Mouse (Mus musculus) cerebellum, postnatal 25 days (tissue): ENCODE results near the gene Gm16451.
"Not testable (repeated sequence)": the region's sequence is repeated elsewhere in the genome, so short reads cannot be mapped to it uniquely, and the experiment has no call there.

Source experiments
- DNase-seq, 2 experiments: peaks; one replicate each; pipeline ENCODE4 v3.0.0; 2021; ENCODE audit warnings: mixed read lengths in 2 of 2

Gene Gm16451

GRCm38 (mm10) chr7:22118145-22118544 is at the start of gene Gm16451:
Gene Gm16451 (minus strand): TSS chr7:22118245.
- DNase-seq = not testable (repeated sequence)

DNA sequence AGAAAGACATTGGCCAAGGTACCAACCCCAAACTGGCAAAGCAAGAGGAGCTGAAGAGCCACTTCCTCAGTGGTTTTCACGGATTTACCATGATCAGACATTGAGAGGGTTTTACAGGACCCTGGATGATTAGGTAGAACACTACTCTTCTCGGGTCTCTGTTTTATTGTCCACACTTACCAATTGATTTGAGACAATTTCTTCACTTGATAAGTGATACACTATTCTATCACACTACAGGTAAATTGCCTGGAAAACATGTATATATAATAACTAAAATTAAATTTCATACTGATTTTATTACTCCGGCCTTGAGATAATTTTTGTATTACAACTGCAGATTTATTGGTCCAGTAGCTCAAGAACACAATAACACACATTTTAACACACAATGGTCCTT is 45.9 kb upstream of the Gm16451 start, which contains the start of gene Vmn1r142:
Vmn1r142 (minus strand) TSS at position 101 of the 400 bp plus-strand sequence.
- DNase-seq = not testable (repeated sequence)

GRCm38 (mm10) chr7:22134641-22135040 is 16.6 kb upstream of the Gm16451 start, which contains the start of gene Gm10666:
Gene Gm10666 (minus strand): TSS chr7:22134741.
- not testable (repeated sequence) for DNase-seq

DNA sequence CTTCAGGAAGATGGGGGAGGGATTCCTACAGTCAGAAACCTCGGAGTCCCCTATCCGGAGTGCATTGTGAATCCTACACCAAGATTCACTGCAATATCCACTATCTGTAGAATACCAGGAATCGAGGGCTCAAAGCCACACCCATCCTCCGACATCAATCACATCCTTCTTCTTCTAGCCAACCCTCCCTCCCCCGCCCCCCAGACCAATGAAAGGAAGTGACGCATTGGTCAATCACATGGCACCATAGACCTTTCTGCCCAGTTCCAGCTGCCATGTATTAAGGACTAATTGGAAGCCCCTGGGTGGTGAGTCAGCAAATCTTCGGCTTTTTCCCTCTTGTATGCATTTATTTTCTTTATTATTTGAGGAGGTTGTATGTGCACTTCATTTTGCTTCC is 49.3 kb downstream of the Gm16451 start, which contains the start of gene Vmn1r139:
Vmn1r139 (plus strand) TSS at position 301 of the 400 bp plus-strand sequence.
- not testable (repeated sequence) for DNase-seq
